14 mouse cellular contexts compared by ENCODE assay signal in the genomic region with DNA sequence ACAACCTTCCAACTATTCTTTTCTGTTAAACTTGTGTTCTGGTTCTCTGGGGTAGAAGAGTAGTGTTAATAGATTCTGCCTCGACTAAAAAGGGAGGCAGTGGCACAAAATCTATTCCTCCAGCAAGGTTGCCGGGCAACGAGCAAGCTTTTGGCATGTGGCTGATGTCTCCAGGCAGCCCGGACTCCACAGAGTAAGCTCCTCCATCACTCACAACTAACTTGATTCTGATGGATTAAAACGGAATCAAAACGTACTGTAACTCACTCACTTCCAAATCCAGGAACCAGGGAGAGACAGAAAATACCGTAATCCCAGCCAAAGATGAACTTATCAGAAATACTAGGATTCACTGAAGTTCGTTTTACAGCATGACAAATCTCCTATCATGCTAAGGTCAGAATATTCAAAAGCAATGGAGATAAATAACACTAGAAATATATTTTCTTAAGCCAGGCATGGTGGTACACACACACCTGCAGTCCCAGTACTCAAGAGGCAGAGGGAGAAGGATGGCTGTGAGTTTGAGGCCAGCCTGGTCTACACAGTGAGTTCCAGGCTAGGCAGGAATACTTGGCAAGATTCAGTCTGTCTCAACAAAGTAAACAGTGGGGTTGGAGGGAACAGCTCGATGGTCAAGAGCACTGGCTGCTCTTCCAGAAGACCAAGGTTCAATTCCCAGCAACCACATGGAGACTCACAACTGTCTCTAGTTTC.
DNase-seq lines count a peak whose midpoint lies in the region; ATAC-seq and TF ChIP-seq lines count a peak whose summit lies in the region.
"Had no signal": no experiment of that assay in that cellular context is flagged by ENCODE, and none has a peak within 500 bp of the region (broad histone marks: within the 10 kb centered on the region; RNA-seq: fewer than 3 reads in every experiment).

No protein-coding gene starts in this region.

- H3K4me1 ChIP-seq in midbrain, postnatal 0 days (ENCODE audit: insufficient read depth, low read length): peaks cover 5% of the 10 kb centered on the region; the same call in 1 of the 2 replicates
- H3K4me1 ChIP-seq in lung, adult 2 months (ENCODE audit: control insufficient read depth, insufficient read depth, low read length): no peaks in the 10 kb centered on the region

- H3K9ac ChIP-seq in midbrain, postnatal 0 days (replicated peaks; ENCODE audit: low read length, poor library complexity, severe bottlenecking): no peak overlapping the region
- H3K9ac ChIP-seq: limb, embryonic 13.5 days had no signal

- no peaks in the 10 kb centered on the region for H3K36me3 ChIP-seq in midbrain, postnatal 0 days (ENCODE audit: insufficient read depth, low read length)
- H3K36me3 ChIP-seq: limb, embryonic 13.5 days had no signal

- peak overlapping the region; percentile 47; the same call in 1 of the 2 replicates for H3K27ac ChIP-seq in midbrain, postnatal 0 days (ENCODE audit: low read depth, low read length)
- H3K27ac ChIP-seq: gastrocnemius, adult 2 months; limb, embryonic 13.5 days had no signal

- no peaks in the 10 kb centered on the region for H3K27me3 ChIP-seq in midbrain, postnatal 0 days (ENCODE audit: insufficient read depth, low read length)
- H3K27me3 ChIP-seq: limb, embryonic 13.5 days; megakaryocyte, embryonic 14.5 days had no signal

- TF ChIP-seq POLR2A in lung, adult 2 months (IDR thresholded peaks at IDR 0.05; ENCODE audit: borderline replicate concordance, extremely low read depth, low read depth, low read length): no peak

- peak overlapping the region; percentile 44 for H3K4me2 ChIP-seq in midbrain, postnatal 0 days (ENCODE audit: low read depth, low read length, poor library complexity, severe bottlenecking)
- H3K4me2 ChIP-seq: limb, embryonic 13.5 days had no signal

- H3K9me3 ChIP-seq in midbrain, postnatal 0 days (ENCODE audit: low read length): no peaks in the 10 kb centered on the region

- peak; percentile 62 for DNase-seq in embryo, embryonic 10.5 days (ENCODE audit: low spot score)
- peak; percentile 21 to 44 for DNase-seq in frontal cortex, postnatal 10 days (ENCODE audit: low spot score in 2 of 2)
- DNase-seq in layer of hippocampus, postnatal 14 days (ENCODE audit: low spot score in 2 of 2): peak; percentile 41 to 65
- DNase-seq in midbrain, postnatal 0 days (ENCODE audit: low spot score): peak; percentile 77
- no peak for DNase-seq in spleen, adult 12 weeks (ENCODE audit: low spot score)
- DNase-seq in testis, postnatal 14 days (ENCODE audit: low spot score): no peak
- no peak for DNase-seq in adrenal gland, postnatal 25 days
- no peak for DNase-seq in lung, adult 2 months
- DNase-seq: adrenal gland, postnatal 10 days; gastrocnemius, adult 2 months; heart, postnatal 4 days; spleen, adult 18-20 months had no signal

- peak; percentile 23; the same call in 1 of the 2 replicates for ATAC-seq in midbrain, postnatal 0 days (ENCODE audit: low FRiP score)

- TF ChIP-seq CTCF in midbrain, postnatal 0 days (IDR thresholded peaks at IDR 0.05): no peak
- TF ChIP-seq CTCF in lung, adult 2 months (IDR thresholded peaks at IDR 0.05; ENCODE audit: insufficient read depth, low read length): no peak

- no peak overlapping the region for H3K4me3 ChIP-seq in midbrain, postnatal 0 days (ENCODE audit: low read depth, low read length)
- H3K4me3 ChIP-seq in lung, adult 2 months (replicated peaks; ENCODE audit: extremely low read depth, low read depth, low read length): no peak overlapping the region
- H3K4me3 ChIP-seq: gastrocnemius, adult 2 months; limb, embryonic 13.5 days; megakaryocyte, embryonic 14.5 days had no signal

- 21% methylated on average over 9 of the region's 9 CpGs for WGBS in midbrain, postnatal 0 days
- 66% methylated on average over 9 of the region's 9 CpGs for WGBS in lung, adult 2 months

Comparison
In these comparisons a context has a peak if more than half of its experiments do, and no peak if none do; other contexts are left out.
1. DNase-seq: peak in embryo, embryonic 10.5 days (single experiment), frontal cortex, postnatal 10 days (2 of 2), layer of hippocampus, postnatal 14 days (2 of 2) and midbrain, postnatal 0 days (single experiment); none in spleen, adult 12 weeks (single experiment), testis, postnatal 14 days (single experiment), adrenal gland, postnatal 25 days (single experiment) and lung, adult 2 months (single experiment).